Mouse (Mus musculus): Measurements from ENCODE around the gene Hyls1. TPM values are rescaled to one million over a fixed set of nuclear protein-coding genes. Genes with fewer than 3 reads are reported as not detected.

The Hyls1 gene
- total and polyA plus RNA-seq, 3 experiments = 15.4 to 18.9 (median 18.3) TPM

DNA sequence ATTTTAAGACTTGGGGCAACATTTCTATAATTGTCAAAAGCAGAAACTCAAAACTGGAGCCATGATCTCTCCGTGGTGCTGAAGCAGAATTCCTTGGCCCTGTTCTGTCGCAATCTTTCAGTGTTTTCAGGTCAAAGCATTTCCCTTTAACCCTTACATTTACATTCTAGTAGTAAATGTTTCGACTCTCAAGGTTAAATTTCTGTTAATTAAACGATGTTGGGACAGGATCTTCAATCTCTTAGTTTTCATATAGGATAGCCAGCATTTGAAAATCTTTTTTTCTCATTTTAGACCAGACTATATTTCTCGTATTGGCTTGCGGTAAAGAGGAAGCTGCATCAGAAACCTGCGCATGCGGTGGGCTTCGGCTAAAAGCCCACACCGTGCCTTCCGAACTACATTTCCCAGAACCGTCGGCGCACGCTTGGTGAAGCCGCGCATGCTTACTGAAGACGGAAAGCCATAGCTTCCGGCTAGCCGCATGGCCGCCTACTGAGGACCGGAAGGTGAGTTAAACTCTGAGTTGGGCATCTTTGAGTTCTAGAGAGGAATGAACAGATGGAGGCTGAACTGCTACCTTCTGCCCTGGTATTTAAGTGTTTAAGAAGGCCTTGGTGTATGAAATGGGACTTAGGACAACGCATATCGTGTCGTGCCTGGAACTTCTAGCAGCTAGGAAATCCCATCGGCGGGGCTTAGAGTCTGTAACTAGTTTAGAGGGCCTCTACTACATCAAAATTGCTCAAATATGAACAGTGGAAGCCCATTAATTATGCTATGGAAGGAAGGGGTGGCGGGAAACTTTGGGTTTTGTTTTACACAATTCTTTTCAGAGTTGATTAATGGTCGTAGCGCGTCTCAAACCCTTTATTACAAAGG is 10.9 kb downstream of the Hyls1 start (continued):
- TF ChIP-seq EP300 (IDR thresholded peaks at IDR 0.05; ENCODE audit: low read length) (no peak), JUN (IDR thresholded peaks at IDR 0.05; ENCODE audit: insufficient read depth, low read depth, low read length) (no peak), NRF1 (IDR thresholded peaks at IDR 0.05; ENCODE audit: low read depth, low read length) (peak; percentile 95), ELF1 (IDR thresholded peaks at IDR 0.05; ENCODE audit: low read depth, low read length) (peak; percentile 93), MXI1 (IDR thresholded peaks at IDR 0.05; ENCODE audit: low read depth, low read length) (peak; percentile 85), POLR2AphosphoS2 (IDR thresholded peaks at IDR 0.05; ENCODE audit: low read depth, low read length) (peak; percentile 66; the same call in 1 of the 2 replicates), USF1 (IDR thresholded peaks at IDR 0.05; ENCODE audit: low read depth, low read length) (no peak), RCOR1 (conservative IDR thresholded peaks at IDR 0.05; ENCODE audit: low read depth, low read length) (0 out of 2 replicates have a peak, but pooled peaks have one; percentile 18)

DNA sequence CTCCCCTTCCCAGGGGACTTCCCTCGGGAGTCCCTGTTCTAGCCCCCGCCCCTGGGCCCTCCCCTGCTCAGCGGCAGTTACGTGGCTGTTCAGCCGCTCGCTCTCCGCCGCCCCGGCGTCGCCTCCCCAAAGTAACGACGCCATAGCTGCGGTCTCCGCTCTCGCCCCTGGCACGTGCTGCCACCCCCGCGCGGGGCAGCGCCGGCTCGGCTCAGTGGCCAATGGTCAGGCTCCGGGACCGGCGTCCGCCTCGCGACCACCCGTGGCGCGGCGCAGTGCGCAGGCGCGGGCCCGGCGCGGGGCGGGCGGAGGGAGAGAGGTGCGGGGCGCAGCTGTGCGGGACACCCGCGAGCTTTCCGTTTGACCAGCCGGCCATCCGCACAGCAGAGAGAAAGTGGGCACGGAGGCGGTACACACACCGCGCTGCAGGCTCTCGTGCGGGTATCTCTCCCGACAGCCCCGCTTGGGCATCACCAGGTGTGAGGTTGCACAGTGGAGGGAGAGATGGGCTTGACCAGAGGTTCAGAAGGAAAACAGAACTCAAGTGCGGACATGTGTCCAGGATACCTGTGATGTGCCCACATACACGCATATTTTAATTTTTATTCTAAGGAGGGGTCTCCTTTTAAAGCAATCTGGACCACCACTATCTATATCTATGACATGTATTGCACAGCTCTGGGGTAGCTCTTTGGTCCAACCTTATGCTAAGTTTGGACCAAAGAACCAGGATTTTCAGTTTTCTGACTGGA is 11.8 kb downstream of the Hyls1 start, which contains the start of the genes Ddx25 and Pus3:
TSS of gene Ddx25 (minus strand) at position 272 of the 752 bp plus-strand sequence.
TSS of gene Pus3 (plus strand) at position 339 of the 752 bp plus-strand sequence.
- Histone ChIP-seq H3K27ac (ENCODE audit: insufficient read depth, low read depth) (0 out of 2 replicates have a peak within 1 kb of the TSS, but pooled peaks have one; percentile 33), H3K9ac (ENCODE audit: insufficient read depth, low read depth) (peak within 1 kb of the TSS; percentile 97), H3K9me3 (replicated peaks; ENCODE audit: low read length) (no peaks in the 10 kb centered on the region), H3K4me3 (replicated peaks in 1 of 3; ENCODE audit: low read depth in 2 of 3, low read length in 2 of 3, poor library complexity in 1 of 3) (peak within 1 kb of the TSS; percentile 70 to 87 (median 85)), H3K79me2 (replicated peaks; ENCODE audit: control insufficient read depth, extremely low read depth, insufficient read depth, poor library complexity, severe bottlenecking) (peaks cover 31% of the 10 kb centered on the region), H3K4me1 (ENCODE audit: control insufficient read depth in 1 of 2, insufficient read depth in 2 of 2) (peaks cover 4 to 35% of the 10 kb centered on the region in 2 experiments; a peak in 2 of 4 replicates), H3K4me2 (ENCODE audit: insufficient read depth, low read depth, poor library complexity, severe bottlenecking) (peak within 1 kb of the TSS; percentile 89), H3K27me3 (replicated peaks) (peaks cover 45% of the 10 kb centered on the region), H3K36me3 (replicated peaks in 1 of 2; ENCODE audit: control insufficient read depth in 1 of 2, insufficient read depth in 1 of 2, low read length in 1 of 2) (peaks cover 9 to 19% of the 10 kb centered on the region in 2 experiments)
- in situ Hi-C loops (cut with MboI; ENCODE audit: low pct_ligation_motif_present, low pct_unique_long_range_greater_than_20kb, low sequenced_read_pairs) (no loop called here), dilution Hi-C loops (cut with MboI; ENCODE audit: extremely low pct_ligation_motif_present, extremely low pct_unique_long_range_greater_than_20kb, low sequenced_read_pairs) (no loop called here)
- DNase-seq (ENCODE audit: extremely low read depth) = no peak
- TF ChIP-seq JUN (IDR thresholded peaks at IDR 0.05; ENCODE audit: insufficient read depth, low read depth, low read length) (no peak), ZC3H11A (IDR thresholded peaks at IDR 0.05; ENCODE audit: low read depth, low read length) (no peak), RAD21 (IDR thresholded peaks at IDR 0.05; ENCODE audit: low read depth, low read length) (no peak), MAZ (IDR thresholded peaks at IDR 0.05; ENCODE audit: low read depth, low read length) (no peak), USF2 (conservative IDR thresholded peaks at IDR 0.05; ENCODE audit: low read depth, low read length) (no peak), MXI1 (IDR thresholded peaks at IDR 0.05; ENCODE audit: low read depth, low read length) (peak; percentile 12; the same call in 1 of the 2 replicates), BHLHE40 (IDR thresholded peaks at IDR 0.05; ENCODE audit: low read depth, low read length) (peak; percentile 82), NRF1 (IDR thresholded peaks at IDR 0.05; ENCODE audit: low read depth, low read length) (peak; percentile 88), CTCF (conservative IDR thresholded peaks at IDR 0.05 in 1 of 2, IDR thresholded peaks at IDR 0.05 in 1 of 2; ENCODE audit: low read depth in 2 of 2, low read length in 2 of 2) (no peak), IRF4 (IDR thresholded peaks at IDR 0.05; ENCODE audit: low read depth, low read length) (peak; percentile 8; the same call in 1 of the 2 replicates), MAFK (IDR thresholded peaks at IDR 0.05; ENCODE audit: insufficient replicate concordance, low read length) (no peak), MAX (IDR thresholded peaks at IDR 0.05; ENCODE audit: low read length) (peak; percentile 9; the same call in 1 of the 2 replicates), CHD1 (IDR thresholded peaks at IDR 0.05; ENCODE audit: low read depth, low read length) (no peak), ZMIZ1 (IDR thresholded peaks at IDR 0.05; ENCODE audit: low read depth, low read length) (no peak), TCF12 (IDR thresholded peaks at IDR 0.05; ENCODE audit: low read depth, low read length) (no peak), PAX5 (IDR thresholded peaks at IDR 0.05; ENCODE audit: low read length) (no peak), SIN3A (IDR thresholded peaks at IDR 0.05; ENCODE audit: low read length) (no peak), POLR2AphosphoS2 (IDR thresholded peaks at IDR 0.05; ENCODE audit: low read depth, low read length) (no peak), E2F4 (IDR thresholded peaks at IDR 0.05; ENCODE audit: insufficient replicate concordance, low read depth, low read length) (no peak), UBTF (IDR thresholded peaks at IDR 0.05; ENCODE audit: low read depth, low read length) (no peak), HCFC1 (IDR thresholded peaks at IDR 0.05; ENCODE audit: low read depth, low read length) (no peak), RCOR1 (conservative IDR thresholded peaks at IDR 0.05; ENCODE audit: low read depth, low read length) (no peak), GABPA (IDR thresholded peaks at IDR 0.05; ENCODE audit: insufficient replicate concordance, low read depth, low read length) (no peak), TBP (conservative IDR thresholded peaks at IDR 0.05; ENCODE audit: low read depth, low read length) (no peak), ETS1 (conservative IDR thresholded peaks at IDR 0.05; ENCODE audit: low read depth, low read length) (no peak), ZNF384 (IDR thresholded peaks at IDR 0.05; ENCODE audit: low read depth, low read length) (no peak), EP300 (IDR thresholded peaks at IDR 0.05; ENCODE audit: low read length) (no peak), POLR2A (IDR thresholded peaks at IDR 0.05; ENCODE audit: low read depth, low read length) (no peak), ZKSCAN1 (IDR thresholded peaks at IDR 0.05; ENCODE audit: borderline replicate concordance, low read depth, low read length) (no peak), MEF2A (IDR thresholded peaks at IDR 0.05; ENCODE audit: borderline replicate concordance, low read depth, low read length) (no peak)
